Mouse (Mus musculus) neutrophil, adult 65 days (primary cell): Measurements from ENCODE around the gene Gm10643. TPM values are rescaled to one million over a fixed set of nuclear protein-coding genes. Genes with fewer than 3 reads are reported as not detected.

Source experiments
- total RNA-seq: library from RNA; stranded (reverse); gene quantifications from 2 replicates; pipeline ENCODE4 v1.2.4, GENCODE M21; 2023

Gene Gm10643
- total RNA-seq: 2.9 and 3.0 TPM in 2 replicates

GRCm38 (mm10) chr8:84065037-84065436 is at the start of gene Gm10643:
Gene Gm10643 (minus strand): TSS chr8:84065137.

GRCm38 (mm10) chr8:84104697-84105609 is 40.0 kb upstream of the Gm10643 start, which contains the start of gene Dcaf15:
Gene Dcaf15 (minus strand): TSS chr8:84104768.

GRCm38 (mm10) chr8:84066291-84066930 is 1.5 kb upstream of the Gm10643 start, which contains the start of gene Rfx1:
Gene Rfx1 (plus strand): TSS chr8:84066834.

GRCm38 (mm10) chr8:84044900-84045299 is 20.0 kb downstream of the Gm10643 start, which contains the start of gene Rln3:
Gene Rln3 (minus strand): TSS chr8:84045000.

GRCm38 (mm10) chr8:84042066-84042947 is 22.6 kb downstream of the Gm10643 start, which contains the start of gene Il27ra:
Gene Il27ra (minus strand): TSS chr8:84042589.

GRCm38 (mm10) chr8:84021096-84021495 is 43.8 kb downstream of the Gm10643 start, which contains the start of gene Palm3:
Gene Palm3 (plus strand): TSS chr8:84021471.

Other genes starting within 250 kb of the Gm10643 start
- 1.8 and 2.1 TPM in 2 replicates for gene Adgrl1, start 165.0 kb downstream of the Gm10643 start, total RNA-seq
- 0.16 TPM in 1 of 2 replicates, not detected in the other for gene Gm10644, start 109.9 kb downstream of the Gm10643 start, total RNA-seq
- 39.2 and 41.4 TPM in 2 replicates for gene Asf1b, start 109.6 kb downstream of the Gm10643 start, total RNA-seq
- 29.2 and 30.6 TPM in 2 replicates for gene Prkaca, start 92.1 kb downstream of the Gm10643 start, total RNA-seq
- gene Samd1, start 67.5 kb downstream of the Gm10643 start, total RNA-seq: 28.4 and 32.0 TPM in 2 replicates
- not detected in 2 replicates for gene 1700067K01Rik, start 63.6 kb downstream of the Gm10643 start, total RNA-seq
- not detected in 2 replicates for gene 2210011C24Rik, start 53.0 kb downstream of the Gm10643 start, total RNA-seq
- 0.16 TPM in 1 of 2 replicates, not detected in the other for gene Palm3, start 43.7 kb downstream of the Gm10643 start, total RNA-seq
- 0.77 and 1.6 TPM in 2 replicates for gene Il27ra, start 22.5 kb downstream of the Gm10643 start, total RNA-seq
- not detected in 2 replicates for gene Rln3, start 20.1 kb downstream of the Gm10643 start, total RNA-seq
- gene Rfx1, start 1.7 kb upstream of the Gm10643 start, total RNA-seq: 61.0 and 67.9 TPM in 2 replicates
- 24.7 and 26.8 TPM in 2 replicates for gene Dcaf15, start 39.6 kb upstream of the Gm10643 start, total RNA-seq
- gene Podnl1, start 60.9 kb upstream of the Gm10643 start, total RNA-seq: 0.28 TPM in 1 of 2 replicates, not detected in the other
- 14.9 and 20.3 TPM in 2 replicates for gene Cc2d1a, start 82.8 kb upstream of the Gm10643 start, total RNA-seq
- 0.28 TPM in 1 of 2 replicates, not detected in the other for gene 4930432K21Rik, start 82.9 kb upstream of the Gm10643 start, total RNA-seq
- not detected in 2 replicates for gene Nanos3, start 120.1 kb upstream of the Gm10643 start, total RNA-seq
- gene Zswim4, start 171.9 kb upstream of the Gm10643 start, total RNA-seq: 85.3 and 107 TPM in 2 replicates
- 179 and 201 TPM in 2 replicates for gene D8Ertd738e, start 184.6 kb upstream of the Gm10643 start, total RNA-seq
- gene Mri1, start 192.2 kb upstream of the Gm10643 start, total RNA-seq: 5.9 and 6.8 TPM in 2 replicates
- 13.1 and 14.1 TPM in 2 replicates for gene Ccdc130, start 205.2 kb upstream of the Gm10643 start, total RNA-seq